In genomic region chr6:122309446-122309960, GRCm38 (mm10) we compare ENCODE assay signal across 8 mouse cellular contexts. TPM values are rescaled to one million over a fixed set of nuclear protein-coding genes. Genes with fewer than 3 reads are reported as not detected.
A peak's percentile ranks its signal among the peaks of the same experiment; 100 is the strongest.
DNase-seq lines count a peak whose midpoint lies in the region; ATAC-seq and TF ChIP-seq lines count a peak whose summit lies in the region.

No protein-coding gene starts in this region.

- DNase-seq in spleen, adult 2 months (ENCODE audit: low read depth in 1 of 2, low spot score in 2 of 2): no peak
- DNase-seq in spleen, postnatal 14 days (ENCODE audit: low spot score in 2 of 2): no peak
- DNase-seq in forebrain, embryonic 11.5 days (ENCODE audit: low spot score): no peak
- peak; percentile 23 for DNase-seq in liver, adult 2 months (ENCODE audit: extremely low read depth, low read depth, low spot score)
- DNase-seq in embryo, embryonic 10.5 days (ENCODE audit: low spot score): no peak
- no peak for DNase-seq in spleen, postnatal 10 days (ENCODE audit: low spot score in 2 of 2)
- no peak for DNase-seq in kidney, adult 9 months

- peaks cover 6% of the 10 kb centered on the region for H3K4me1 ChIP-seq in spleen, adult 2 months (ENCODE audit: control insufficient read depth, insufficient read depth, insufficient read length)
- peaks cover 11% of the 10 kb centered on the region for H3K4me1 ChIP-seq in forebrain, embryonic 11.5 days (replicated peaks; ENCODE audit: control insufficient read depth, insufficient read depth, low read length)
- peaks cover 8% of the 10 kb centered on the region; the same call in 1 of the 2 replicates for H3K4me1 ChIP-seq in liver, adult 2 months (ENCODE audit: control insufficient read depth, insufficient read depth, low read length)
- H3K4me1 ChIP-seq in stomach, embryonic 16.5 days (ENCODE audit: control insufficient read depth, insufficient read depth, low read length): peaks cover 13% of the 10 kb centered on the region

- 1% methylated on average over 11 of the region's 11 CpGs for WGBS in spleen, adult 2 months
- WGBS in forebrain, embryonic 11.5 days: 14% methylated on average over 11 of the region's 11 CpGs
- under 1% methylated on average over 11 of the region's 11 CpGs for WGBS in liver, adult 2 months
- whole genome bisulfite sequencing in stomach, embryonic 16.5 days: 8% methylated on average over 11 of the region's 11 CpGs

- no peak for TF ChIP-seq CTCF in spleen, adult 2 months (IDR thresholded peaks at IDR 0.05; ENCODE audit: extremely low read depth, insufficient read depth, insufficient read length, insufficient replicate concordance)
- no peak for TF ChIP-seq CTCF in liver, adult 2 months (IDR thresholded peaks at IDR 0.05; ENCODE audit: low read depth, low read length)

- H3K4me2 ChIP-seq in forebrain, embryonic 11.5 days (ENCODE audit: low read depth, low read length, severe bottlenecking): peak overlapping the region; percentile 74
- peak overlapping the region; percentile 84 for H3K4me2 ChIP-seq in stomach, embryonic 16.5 days (ENCODE audit: low read depth, low read length)

- H3K9me3 ChIP-seq in forebrain, embryonic 11.5 days (ENCODE audit: control insufficient read depth, low read length): no peaks in the 10 kb centered on the region
- no peaks in the 10 kb centered on the region for H3K9me3 ChIP-seq in stomach, embryonic 16.5 days (replicated peaks; ENCODE audit: control insufficient read depth, low read length)

- peak overlapping the region; percentile 86 for H3K4me3 ChIP-seq in spleen, adult 2 months (ENCODE audit: extremely low read depth, insufficient read depth, insufficient read length)
- peak overlapping the region; percentile 77 for H3K4me3 ChIP-seq in forebrain, embryonic 11.5 days (ENCODE audit: low read depth, low read length)
- peak overlapping the region; percentile 71 for H3K4me3 ChIP-seq in liver, adult 2 months (ENCODE audit: insufficient read depth, low read depth, low read length)
- peak overlapping the region; percentile 95 for H3K4me3 ChIP-seq in stomach, embryonic 16.5 days (replicated peaks; ENCODE audit: low read length)

- H3K9ac ChIP-seq in forebrain, embryonic 11.5 days (ENCODE audit: low read length): peak overlapping the region; percentile 87
- H3K9ac ChIP-seq in liver, adult 2 months (ENCODE audit: low read depth, low read length): peak overlapping the region; percentile 73
- H3K9ac ChIP-seq in stomach, embryonic 16.5 days (ENCODE audit: low read length): peak overlapping the region; percentile 96

- H3K27ac ChIP-seq in spleen, adult 2 months (ENCODE audit: insufficient read depth, low read length): peak overlapping the region; percentile 86; the same call in 1 of the 2 replicates
- no peak overlapping the region for H3K27ac ChIP-seq in forebrain, embryonic 11.5 days (ENCODE audit: low read depth, low read length)
- H3K27ac ChIP-seq in liver, adult 2 months (replicated peaks; ENCODE audit: insufficient read depth, low read depth, low read length): no peak overlapping the region; the same call in 1 of the 2 replicates
- peak overlapping the region; percentile 88 for H3K27ac ChIP-seq in stomach, embryonic 16.5 days (ENCODE audit: low read length)

- H3K79me2 ChIP-seq in liver, adult 2 months (ENCODE audit: control insufficient read depth, insufficient read depth, low read length): peaks cover 6% of the 10 kb centered on the region; the same call in 1 of the 2 replicates

- H3K27me3 ChIP-seq in spleen, adult 2 months (ENCODE audit: control insufficient read depth, insufficient read depth, low read length): no peaks in the 10 kb centered on the region
- no peaks in the 10 kb centered on the region for H3K27me3 ChIP-seq in forebrain, embryonic 11.5 days (ENCODE audit: control insufficient read depth, insufficient read depth, low read length)
- no peaks in the 10 kb centered on the region for H3K27me3 ChIP-seq in liver, adult 2 months (ENCODE audit: control insufficient read depth, insufficient read depth, low read length)
- H3K27me3 ChIP-seq in stomach, embryonic 16.5 days (ENCODE audit: control insufficient read depth, insufficient read depth, low read length): no peaks in the 10 kb centered on the region

- H3K36me3 ChIP-seq in spleen, adult 2 months (ENCODE audit: control insufficient read depth, insufficient read depth, low read length): peaks cover 10% of the 10 kb centered on the region
- H3K36me3 ChIP-seq in forebrain, embryonic 11.5 days (ENCODE audit: control insufficient read depth, insufficient read depth, low read length): no peaks in the 10 kb centered on the region
- H3K36me3 ChIP-seq in liver, adult 2 months (ENCODE audit: control insufficient read depth, insufficient read depth, low read length): peaks cover 21% of the 10 kb centered on the region
- H3K36me3 ChIP-seq in stomach, embryonic 16.5 days (ENCODE audit: control insufficient read depth, insufficient read depth, low read length): peaks cover 7% of the 10 kb centered on the region; the same call in 1 of the 2 replicates

- no peak for ATAC-seq in forebrain, embryonic 11.5 days (replicated peaks; ENCODE audit: low FRiP score)
- ATAC-seq in stomach, embryonic 16.5 days (ENCODE audit: insufficient read depth, low FRiP score): no peak

- TF ChIP-seq POLR2A in spleen, adult 2 months (IDR thresholded peaks at IDR 0.05; ENCODE audit: low read depth, low read length): no peak
- TF ChIP-seq POLR2A in liver, adult 2 months (IDR thresholded peaks at IDR 0.05; ENCODE audit: extremely low read depth, insufficient read depth, low read length): no peak

RNA-seq across cellular contexts. Expression of gene M6pr, which starts 1.0 kb away (rescaled TPM):
- 41.5 and 44.9 TPM in 2 replicates for polyA plus RNA-seq in spleen, adult 2 months (2012; rRNA removed)
- polyA plus RNA-seq in forebrain, embryonic 11.5 days (2014; fragmentation: Nextera tagmentation; extraction: Ambion mirVana): 76.9 and 77.1 TPM in 2 replicates
- total RNA-seq in liver, adult 2 months (2014; rRNA removed): 95.0 and 104 TPM in 2 replicates
- polyA plus RNA-seq in liver, adult 2 months (2012; rRNA removed): 46.4 and 51.2 TPM in 2 replicates
- 132 and 137 TPM in 2 replicates for polyA plus RNA-seq in stomach, embryonic 16.5 days (2015; fragmentation: Nextera tagmentation; extraction: Ambion mirVana)

RNA-seq across cellular contexts. Expression of gene Klrg1, which starts 26.8 kb away (rescaled TPM):
- polyA plus RNA-seq in spleen, adult 2 months (2012; rRNA removed): 1.1 and 1.2 TPM in 2 replicates
- not detected in 2 replicates for polyA plus RNA-seq in forebrain, embryonic 11.5 days (2014; fragmentation: Nextera tagmentation; extraction: Ambion mirVana)
- total RNA-seq in liver, adult 2 months (2014; rRNA removed): 0.09 TPM in 1 of 2 replicates, not detected in the other
- not detected in 2 replicates for polyA plus RNA-seq in liver, adult 2 months (2012; rRNA removed)
- polyA plus RNA-seq in stomach, embryonic 16.5 days (2015; fragmentation: Nextera tagmentation; extraction: Ambion mirVana): 0.21 TPM in 1 of 2 replicates, not detected in the other

RNA-seq across cellular contexts. Expression of gene Phc1, which starts 30.9 kb away (rescaled TPM):
- polyA plus RNA-seq in spleen, adult 2 months (2012; rRNA removed): 23.0 and 38.3 TPM in 2 replicates
- 41.1 and 46.0 TPM in 2 replicates for polyA plus RNA-seq in forebrain, embryonic 11.5 days (2014; fragmentation: Nextera tagmentation; extraction: Ambion mirVana)
- total RNA-seq in liver, adult 2 months (2014; rRNA removed): 0.74 and 0.94 TPM in 2 replicates
- polyA plus RNA-seq in liver, adult 2 months (2012; rRNA removed): 2.7 and 5.8 TPM in 2 replicates
- polyA plus RNA-seq in stomach, embryonic 16.5 days (2015; fragmentation: Nextera tagmentation; extraction: Ambion mirVana): 10.3 and 11.0 TPM in 2 replicates

Comparison
In these comparisons a context has a peak if more than half of its experiments do, and no peak if none do; other contexts are left out.
1. H3K27ac ChIP-seq: peak in spleen, adult 2 months (single experiment) and stomach, embryonic 16.5 days (single experiment); none in forebrain, embryonic 11.5 days (single experiment) and liver, adult 2 months (single experiment).
2. Peak in every context shown above with its lines, with median percentiles within 50 percentile points of each other: H3K4me3 ChIP-seq and H3K9ac ChIP-seq.